Mouse (Mus musculus) midbrain, embryonic 14.5 days (tissue): ENCODE measurements around the gene Mtcl1. TPM values are rescaled to one million over a fixed set of nuclear protein-coding genes. Genes with fewer than 3 reads are reported as not detected.

Source experiments
- ATAC-seq: fragments of 200-750 bp; cut with Nextera tagmentation; 2 replicates; pipeline ENCODE4 v1.8.0; 2017; ENCODE audit warnings: moderate number of reproducible peaks, moderate library complexity; ENCODE audit not compliant: low FRiP score, low TSS enrichment
- DNase-seq: peaks from one replicate; pipeline ENCODE4 v3.0.0-alpha.2; 2015
- H3K27ac ChIP-seq: fragments of 300-500 bp; sonication (generic); replicated peaks from 2 replicates; pipeline ENCODE4 v1.5.1; 2014; ENCODE audit warnings: mild to moderate bottlenecking, low read depth, low read length, moderate library complexity
- H3K27me3 ChIP-seq: fragments of 300-500 bp; sonication (generic); 2 replicates; pipeline ENCODE4 v1.6.1; 2014; ENCODE audit warnings: low read length, control low read depth, mixed read lengths; ENCODE audit not compliant: control insufficient read depth, insufficient read depth
- H3K36me3 ChIP-seq: fragments of 300-500 bp; sonication (generic); 2 replicates; pipeline ENCODE4 v1.6.1; 2014; ENCODE audit warnings: low read length, control low read depth; ENCODE audit not compliant: control insufficient read depth, insufficient read depth
- H3K4me1 ChIP-seq: fragments of 300-500 bp; sonication (generic); 2 replicates; pipeline ENCODE4 v1.6.1; 2014; ENCODE audit warnings: mild to moderate bottlenecking, antibody characterized with exemption, low read length, control low read depth; ENCODE audit not compliant: control insufficient read depth, insufficient read depth
- H3K4me2 ChIP-seq: fragments of 300-500 bp; sonication (generic); 2 replicates; pipeline ENCODE4 v1.6.1; 2014; ENCODE audit warnings: mild to moderate bottlenecking, low read length, moderate library complexity
- H3K4me3 ChIP-seq: fragments of 300-500 bp; sonication (generic); replicated peaks from 2 replicates; pipeline ENCODE4 v1.5.1; 2014; ENCODE audit warnings: low read depth, low read length
- H3K9ac ChIP-seq: fragments of 300-500 bp; sonication (generic); replicated peaks from 2 replicates; pipeline ENCODE4 v1.6.1; 2014; ENCODE audit warnings: mild to moderate bottlenecking, low read length, moderate library complexity
- H3K9me3 ChIP-seq: fragments of 300-500 bp; sonication (generic); 2 replicates; pipeline ENCODE4 v1.6.1; 2016; ENCODE audit warnings: low read length, control low read depth, mixed read lengths; ENCODE audit not compliant: control insufficient read depth
- WGBS: fragments of 180-500 bp; shearing (Covaris S2); extraction: QIAGEN DNeasy Blood & Tissue Kit; methylation state at CpG from one replicate; pipeline ENCODE4 v1.1.7; 2014; 5-methylcytosine and 5-hydroxymethylcytosine counted together
- polyA plus RNA-seq: library from polyadenylated mRNA; unstranded; fragments of >200 nt; fragmentation: Nextera tagmentation; extraction: Ambion mirVana; gene quantifications from 2 replicates; pipeline ENCODE4 v1.2.1, GENCODE M21; 2014

The Mtcl1 gene
- polyA plus RNA-seq, 1 experiment from 2014 or later, result 36.0 TPM

- Histone ChIP-seq H3K27ac (no peak overlapping the region), H3K9ac (no peak overlapping the region), H3K4me1 (no peaks in the 10 kb centered on the region), H3K36me3 (peaks cover 41% of the 10 kb centered on the region), H3K27me3 (no peaks in the 10 kb centered on the region), H3K4me3 (no peak overlapping the region), H3K4me2 (no peak overlapping the region), H3K9me3 (no peaks in the 10 kb centered on the region)
- ATAC-seq, result no peak
- WGBS, result 98% methylated on average over 1 of the region's 1 CpGs
- no peak for DNase-seq
Observed at GRCm38 (mm10) chr17:66365664-66366063, 83.9 kb downstream of the Mtcl1 start.

GRCm38 (mm10) chr17:66365293-66365642 lies 84.3 kb downstream of the Mtcl1 start:
- H3K9me3 ChIP-seq, result no peaks in the 10 kb centered on the region
- H3K27ac ChIP-seq, result no peak overlapping the region
- no peaks in the 10 kb centered on the region for H3K4me1 ChIP-seq
- DNase-seq, result no peak
- no peak overlapping the region for H3K4me3 ChIP-seq
- H3K36me3 ChIP-seq, result peaks cover 41% of the 10 kb centered on the region
- no peak overlapping the region for H3K9ac ChIP-seq
- ATAC-seq, result no peak
- no peaks in the 10 kb centered on the region for H3K27me3 ChIP-seq
- 94% methylated on average over 3 of the region's 3 CpGs for WGBS
- H3K4me2 ChIP-seq, result no peak overlapping the region

- Histone ChIP-seq H3K36me3 (peaks cover 41% of the 10 kb centered on the region), H3K4me1 (no peaks in the 10 kb centered on the region), H3K4me3 (no peak overlapping the region), H3K27me3 (no peaks in the 10 kb centered on the region), H3K4me2 (no peak overlapping the region), H3K9ac (no peak overlapping the region), H3K9me3 (no peaks in the 10 kb centered on the region), H3K27ac (no peak overlapping the region)
- ATAC-seq, result no peak
- 90% methylated on average over 24 of the region's 26 CpGs for WGBS
- DNase-seq, result no peak
Observed at GRCm38 (mm10) chr17:66364525-66365292, 84.8 kb downstream of the Mtcl1 start.

GRCm38 (mm10) chr17:66363852-66364524 lies 85.6 kb downstream of the Mtcl1 start:
- no peaks in the 10 kb centered on the region for H3K4me1 ChIP-seq
- H3K27ac ChIP-seq, result no peak overlapping the region
- H3K9me3 ChIP-seq, result no peaks in the 10 kb centered on the region
- H3K27me3 ChIP-seq, result no peaks in the 10 kb centered on the region
- no peak overlapping the region for H3K4me3 ChIP-seq
- no peak overlapping the region for H3K9ac ChIP-seq
- DNase-seq (no peak), ATAC-seq (no peak)
- H3K36me3 ChIP-seq, result peaks cover 47% of the 10 kb centered on the region
- no peak overlapping the region for H3K4me2 ChIP-seq
- 92% methylated on average over 32 of the region's 36 CpGs for WGBS

GRCm38 (mm10) chr17:66362287-66363016 lies 87.1 kb downstream of the Mtcl1 start:
- peaks cover 50% of the 10 kb centered on the region for H3K36me3 ChIP-seq
- 60% methylated on average over 14 of the region's 15 CpGs for WGBS
- H3K27me3 ChIP-seq, result no peaks in the 10 kb centered on the region
- H3K9ac ChIP-seq, result no peak overlapping the region
- H3K4me3 ChIP-seq, result no peak overlapping the region
- ATAC-seq, result no peak
- no peaks in the 10 kb centered on the region for H3K9me3 ChIP-seq
- H3K27ac ChIP-seq, result no peak overlapping the region
- no peak overlapping the region for H3K4me2 ChIP-seq
- DNase-seq, result no peak
- H3K4me1 ChIP-seq, result no peaks in the 10 kb centered on the region

GRCm38 (mm10) chr17:66358026-66358978 lies 91.2 kb downstream of the Mtcl1 start:
- H3K27me3 ChIP-seq, result no peaks in the 10 kb centered on the region
- WGBS, result 90% methylated on average over 27 of the region's 27 CpGs
- H3K27ac ChIP-seq, result no peak overlapping the region
- peaks cover 48% of the 10 kb centered on the region for H3K36me3 ChIP-seq
- H3K4me3 ChIP-seq, result no peak overlapping the region
- H3K4me2 ChIP-seq, result no peak overlapping the region
- no peak for DNase-seq
- no peak for ATAC-seq
- H3K9ac ChIP-seq, result no peak overlapping the region
- H3K9me3 ChIP-seq, result no peaks in the 10 kb centered on the region
- H3K4me1 ChIP-seq, result no peaks in the 10 kb centered on the region

GRCm38 (mm10) chr17:66357171-66358025 lies 92.2 kb downstream of the Mtcl1 start:
- no peaks in the 10 kb centered on the region for H3K4me1 ChIP-seq
- H3K27me3 ChIP-seq, result no peaks in the 10 kb centered on the region
- H3K9ac ChIP-seq, result no peak overlapping the region
- no peak for ATAC-seq
- H3K27ac ChIP-seq, result no peak overlapping the region
- H3K36me3 ChIP-seq, result peaks cover 50% of the 10 kb centered on the region
- no peak for DNase-seq
- WGBS, result 89% methylated on average over 9 of the region's 9 CpGs
- H3K4me3 ChIP-seq, result no peak overlapping the region
- H3K4me2 ChIP-seq, result no peak overlapping the region
- no peaks in the 10 kb centered on the region for H3K9me3 ChIP-seq
